Mouse (Mus musculus): ENCODE measurements at regions not wholly inside any gene's neighbourhood (a gene's known extent, or its start where the extent isn't known, plus 50 kb on each side); places are given as distances from the start of the nearest gene placed in this dataset.

DNA sequence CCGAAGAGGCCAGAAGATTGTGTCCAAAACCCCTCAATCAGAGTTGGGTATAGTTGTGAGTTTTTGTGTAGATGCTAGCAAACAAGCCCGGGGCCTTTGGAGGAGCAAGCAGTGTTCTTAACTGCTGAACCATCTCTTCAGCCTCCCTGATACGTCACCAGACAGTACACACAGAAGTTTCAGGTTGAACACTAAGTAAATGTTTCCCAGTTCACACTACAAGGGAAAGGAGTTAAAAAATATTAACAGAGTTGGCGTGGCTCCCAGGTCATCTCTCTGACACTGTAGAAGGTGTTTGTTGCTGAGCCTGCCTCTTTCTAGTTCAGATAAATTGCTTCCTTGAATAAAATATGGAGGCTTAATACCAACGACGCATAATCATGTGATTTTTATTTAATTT lies 93.5 kb upstream of the Ednrb start:
- no peak for DNase-seq (ENCODE audit: low spot score)

DNA sequence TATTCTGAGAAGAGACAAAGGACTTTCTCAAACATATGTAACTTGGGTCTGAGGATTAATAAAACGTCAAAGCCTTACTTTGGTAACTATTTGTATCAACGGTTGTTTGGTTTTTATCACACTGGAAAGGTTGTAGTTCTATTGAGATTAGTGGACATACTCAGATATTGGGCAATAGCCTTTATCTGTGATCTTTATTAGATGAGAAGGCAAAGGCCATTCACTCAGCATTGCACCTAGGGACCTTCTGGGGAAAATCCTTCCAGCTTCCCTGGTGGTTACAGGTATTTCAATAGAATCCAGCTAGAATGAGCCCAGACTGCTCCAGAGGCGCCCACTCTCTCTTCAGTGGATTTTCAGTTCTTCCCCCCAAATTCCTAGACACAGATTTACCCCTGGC lies 89.6 kb upstream of the Ednrb start:
- DNase-seq (ENCODE audit: low spot score), result no peak

DNA sequence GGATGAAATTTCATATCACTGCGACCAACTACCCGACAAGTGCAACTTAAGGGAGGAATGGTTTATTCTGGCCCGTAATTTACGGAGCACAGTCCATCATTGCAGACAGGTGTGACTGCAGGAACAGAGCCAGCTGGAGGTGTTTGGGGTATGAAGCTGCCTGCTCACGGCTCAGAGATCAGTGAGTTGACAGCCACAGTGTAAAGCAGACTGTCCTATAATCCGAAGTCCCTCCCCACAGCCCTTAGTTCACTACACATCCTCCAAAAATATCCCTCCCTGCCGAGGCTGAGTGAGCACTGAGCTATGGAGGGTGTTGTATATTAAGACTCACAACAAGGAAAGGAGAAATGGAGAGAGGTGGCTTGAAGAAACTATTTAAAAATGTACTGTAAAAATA lies 88.0 kb upstream of the Ednrb start:
- DNase-seq (ENCODE audit: low spot score), result no peak

DNA sequence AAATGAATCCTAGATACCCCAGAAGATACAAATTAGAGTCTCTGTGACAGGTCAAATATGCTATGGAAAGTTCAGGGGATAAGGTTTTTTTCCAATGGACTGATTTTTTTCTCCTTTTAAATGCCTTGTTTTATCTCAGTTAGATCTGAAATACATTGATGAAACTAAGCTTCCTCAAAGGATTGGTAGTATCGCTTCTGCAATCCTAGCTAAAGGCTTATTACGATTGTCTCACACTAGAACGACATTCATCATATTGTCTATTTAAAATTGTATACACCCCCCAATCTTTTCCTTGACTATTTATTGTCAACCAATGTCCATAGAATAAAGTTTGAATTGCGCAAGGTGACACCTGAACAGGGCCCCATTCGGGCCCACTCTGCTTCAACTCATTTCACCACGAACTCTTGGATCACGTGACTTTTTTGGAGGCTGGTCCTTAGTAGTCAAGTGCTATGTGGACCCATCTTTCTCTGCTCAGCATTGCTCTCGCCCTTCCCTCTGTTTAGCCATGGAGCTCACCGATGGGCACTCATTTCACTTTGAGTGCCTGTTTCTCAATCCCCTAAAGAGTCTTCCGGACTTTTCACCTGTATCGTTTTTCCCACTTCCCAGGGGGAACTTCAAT lies 85.6 kb upstream of the Ednrb start:
- no peak for DNase-seq (ENCODE audit: low spot score)

DNA sequence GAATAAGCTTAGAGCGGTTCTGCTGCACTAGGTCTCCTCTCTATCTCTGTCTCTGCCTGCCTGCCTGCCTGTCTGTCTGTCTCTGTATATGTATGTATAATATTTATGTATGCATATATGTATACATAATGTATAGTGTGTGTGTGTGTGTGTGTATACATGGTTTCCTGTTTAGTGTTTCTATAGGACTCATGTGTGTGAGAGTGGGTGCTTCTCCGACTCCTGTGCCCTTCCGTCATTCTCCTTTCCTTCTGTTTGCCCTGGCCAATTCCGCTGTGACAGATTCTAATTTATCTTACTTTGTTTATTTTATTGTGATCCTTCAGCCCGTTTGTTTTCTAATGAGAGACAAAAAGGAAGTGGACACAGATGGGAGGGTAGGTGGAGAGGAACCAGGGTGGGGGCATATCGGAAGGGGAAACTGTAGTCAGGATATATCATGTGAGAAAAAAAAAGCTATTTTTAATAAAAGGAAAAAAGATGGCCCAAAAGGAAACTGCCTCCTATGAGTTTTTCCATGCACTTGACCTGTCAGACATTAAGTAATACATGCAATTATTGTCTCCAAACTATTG lies 85.0 kb upstream of the Ednrb start:
- no peak for DNase-seq (ENCODE audit: low spot score)

DNA sequence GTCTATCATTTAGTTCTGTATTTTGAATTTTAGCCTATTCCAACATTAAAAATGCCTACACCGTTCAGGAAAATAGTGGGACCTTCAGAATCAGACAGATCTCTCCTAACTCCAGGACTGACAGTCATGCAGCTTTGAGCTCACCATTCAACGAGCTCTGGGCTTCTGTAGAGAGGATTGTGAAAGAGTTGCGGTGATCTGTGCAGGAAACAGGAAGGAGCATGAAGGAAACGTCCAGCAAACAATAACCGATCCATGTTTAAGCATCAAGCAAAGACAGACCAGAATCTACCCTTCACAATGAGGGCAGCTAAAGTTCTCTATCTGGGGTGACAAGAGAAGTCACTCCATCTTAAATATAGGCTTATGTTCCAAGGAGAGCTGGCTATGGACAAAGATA lies 76.0 kb upstream of the Ednrb start:
- no peak for DNase-seq (ENCODE audit: low spot score)

DNA sequence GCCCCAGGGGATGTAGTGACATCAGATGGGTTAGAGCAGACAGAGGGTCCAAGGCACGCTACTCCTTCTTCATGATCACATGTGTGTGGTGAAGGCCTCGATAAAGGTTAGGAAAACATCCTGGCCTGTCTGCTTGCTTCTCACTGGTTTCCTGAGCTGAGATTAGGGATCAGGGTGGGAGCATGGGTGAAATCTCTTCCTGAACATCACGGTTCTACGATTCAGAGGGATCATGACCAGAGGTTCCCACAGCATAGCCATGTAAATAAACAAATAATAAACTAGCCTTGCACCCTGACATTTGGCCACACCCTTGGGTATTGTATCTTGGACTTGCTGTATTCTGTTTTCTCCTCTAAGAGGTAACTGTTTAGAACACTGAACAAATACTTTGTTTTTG lies 75.2 kb upstream of the Ednrb start:
- DNase-seq (ENCODE audit: low spot score), result no peak

DNA sequence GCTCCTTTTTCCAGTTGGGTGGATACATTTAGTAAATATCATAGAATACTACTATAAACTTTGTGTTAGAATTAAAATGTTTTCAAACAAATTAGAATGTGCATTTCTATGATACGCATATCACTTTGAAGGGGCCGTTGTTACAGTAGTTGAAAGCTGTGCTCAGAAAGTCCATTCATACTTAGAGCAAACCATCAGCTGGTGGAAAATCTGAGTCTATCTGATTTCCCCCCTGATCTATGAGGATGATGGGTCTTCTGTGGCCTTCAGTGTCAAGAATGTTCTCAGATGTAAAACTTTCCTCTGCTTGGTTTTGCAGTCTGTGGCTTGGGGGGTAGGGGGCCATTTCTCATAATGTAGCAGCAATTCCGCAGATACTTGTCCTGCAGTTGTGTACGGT lies 69.3 kb upstream of the Ednrb start:
- DNase-seq (ENCODE audit: low spot score), result no peak

DNA sequence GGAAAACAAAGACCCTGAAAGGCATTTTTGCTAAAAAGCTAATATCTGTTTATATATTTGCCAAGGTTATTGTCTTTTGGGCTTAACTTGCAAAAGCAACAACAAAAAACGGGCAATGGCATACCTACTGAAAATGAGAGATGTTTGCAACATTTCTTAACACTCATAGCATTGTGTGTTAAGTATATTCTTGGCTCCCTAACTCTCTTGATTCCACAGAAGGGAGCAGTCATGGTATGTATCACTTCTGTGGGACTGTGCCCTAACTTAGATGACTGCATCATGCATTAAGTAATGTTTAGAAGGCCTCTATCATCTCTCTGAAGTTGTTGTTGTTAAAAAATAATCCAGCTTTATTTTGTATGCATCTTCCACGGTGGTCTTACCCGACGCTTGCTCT lies 67.5 kb upstream of the Ednrb start:
- no peak for DNase-seq (ENCODE audit: low spot score)

DNA sequence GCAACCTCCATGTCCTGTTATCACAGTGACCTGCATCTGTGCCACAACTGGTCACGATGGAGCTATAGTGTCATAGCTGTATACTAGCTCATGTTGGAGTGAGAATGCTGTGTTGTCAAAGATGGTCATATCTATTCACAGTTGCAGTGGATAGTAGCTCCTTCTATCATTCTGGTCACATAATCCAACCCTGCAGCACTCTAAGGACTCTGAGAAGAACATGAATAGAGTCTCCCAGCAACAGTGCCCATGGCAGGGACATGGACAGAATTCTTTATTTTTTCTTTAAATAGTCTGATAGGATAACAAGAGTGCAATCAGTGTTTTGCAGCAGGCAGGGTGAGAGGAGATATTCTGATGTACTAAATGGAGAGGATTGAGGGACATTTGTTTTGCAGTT lies 67.1 kb upstream of the Ednrb start:
- no peak for DNase-seq (ENCODE audit: low spot score)

DNA sequence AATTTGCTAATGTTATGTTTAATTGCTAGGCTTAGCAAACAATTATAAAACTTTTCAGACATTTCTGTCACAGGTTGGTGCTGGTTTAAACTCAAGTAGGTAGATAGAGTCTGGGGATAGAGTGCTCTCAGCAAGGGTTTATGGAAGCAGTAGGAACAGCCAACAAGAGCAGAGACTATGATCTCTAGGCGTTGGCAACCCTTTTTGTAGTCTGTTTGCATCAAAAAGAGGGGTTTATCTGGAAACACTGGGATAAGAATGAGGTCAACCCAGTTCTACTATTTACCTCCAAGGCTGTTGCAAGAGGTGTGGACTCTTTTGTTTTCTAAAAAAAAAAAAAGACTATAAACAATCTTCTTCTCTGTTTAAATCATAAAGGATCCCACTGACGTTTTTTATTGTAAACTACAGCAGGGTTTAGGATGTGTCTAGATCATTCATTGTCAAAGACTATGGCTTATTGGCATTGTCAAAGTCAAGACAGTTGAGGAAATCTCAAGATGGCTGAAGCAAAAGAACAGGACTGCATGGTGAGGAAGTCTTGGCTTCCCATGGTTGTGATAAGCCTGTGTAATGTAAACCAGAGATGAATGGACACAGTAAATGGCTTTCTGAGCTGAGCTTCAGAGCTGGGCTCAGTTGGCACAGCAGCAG lies 62.3 kb upstream of the Ednrb start:
- DNase-seq (ENCODE audit: low spot score), result no peak

DNA sequence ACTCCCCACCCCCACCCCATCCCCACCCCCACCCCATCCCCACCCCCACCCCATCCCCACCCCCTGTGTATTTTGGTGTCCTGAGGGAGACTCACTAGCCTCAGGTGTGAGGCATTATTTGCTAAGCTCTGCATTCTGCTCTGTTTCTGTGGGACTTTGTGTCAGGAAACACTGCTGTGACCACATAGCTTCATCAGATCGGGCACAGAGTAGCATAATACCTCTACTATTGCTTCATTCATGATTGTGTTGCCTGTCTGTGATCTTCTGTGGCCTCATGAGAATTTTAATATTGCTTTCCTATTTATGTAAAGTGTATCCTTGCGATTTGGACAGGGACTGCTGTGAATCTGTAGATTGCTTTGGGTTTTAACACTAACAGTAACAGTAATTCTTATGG lies 56.6 kb upstream of the Ednrb start:
- no peak for DNase-seq (ENCODE audit: low spot score)

DNA sequence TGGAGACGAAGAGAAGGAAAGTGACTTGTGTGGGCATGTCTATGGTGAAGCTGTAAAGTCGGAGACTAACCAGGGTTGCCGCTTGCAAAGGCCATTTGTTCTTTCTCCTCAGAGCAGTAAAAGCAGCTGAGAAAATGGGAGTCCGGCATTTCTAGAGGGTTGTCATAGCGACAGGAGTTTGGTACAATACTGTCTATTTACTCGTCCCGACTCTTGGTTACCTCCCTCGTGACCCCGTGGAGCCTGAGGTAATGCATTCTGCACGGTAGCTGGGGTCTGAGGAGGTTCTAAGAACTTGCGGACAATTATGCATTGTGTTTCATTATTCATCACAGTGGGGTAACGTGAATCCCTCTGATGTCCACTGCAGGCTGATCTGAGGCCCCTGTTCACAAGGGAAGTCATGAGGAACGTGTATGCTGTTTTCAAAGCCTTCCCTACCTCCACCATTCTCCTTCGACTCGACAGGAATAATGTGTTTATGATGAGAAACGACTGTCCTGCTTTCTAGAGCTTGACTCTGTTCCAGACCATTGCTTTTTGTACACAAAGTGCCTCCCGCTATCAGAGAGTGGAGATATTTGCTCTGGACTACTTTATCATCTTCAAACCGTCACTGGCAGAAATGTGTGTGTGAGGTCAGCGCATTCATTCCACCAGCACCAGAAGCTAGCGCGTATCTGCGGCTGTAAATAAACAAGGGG lies 55.1 kb upstream of the Ednrb start:
- DNase-seq (ENCODE audit: low spot score), result no peak

DNA sequence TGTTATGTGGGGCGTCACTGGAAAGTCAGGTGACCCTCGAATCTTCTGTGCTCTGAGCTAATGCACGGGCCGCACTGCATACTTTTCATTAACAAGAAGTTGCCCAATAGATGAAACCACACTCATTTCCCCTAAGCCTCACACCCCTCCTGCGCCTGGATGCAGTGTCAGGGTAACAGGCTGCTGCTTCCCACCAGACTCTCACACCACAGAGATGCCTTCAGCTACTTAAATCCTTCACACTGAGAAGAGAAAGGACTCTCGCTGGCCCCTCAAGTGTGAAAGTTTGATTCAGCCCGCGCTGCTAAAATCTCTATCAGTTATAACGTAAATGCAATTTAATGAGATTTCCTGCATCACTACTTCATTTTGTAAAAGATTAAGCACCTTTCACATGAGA lies 54.5 kb upstream of the Ednrb start:
- DNase-seq (ENCODE audit: low spot score), result no peak

DNA sequence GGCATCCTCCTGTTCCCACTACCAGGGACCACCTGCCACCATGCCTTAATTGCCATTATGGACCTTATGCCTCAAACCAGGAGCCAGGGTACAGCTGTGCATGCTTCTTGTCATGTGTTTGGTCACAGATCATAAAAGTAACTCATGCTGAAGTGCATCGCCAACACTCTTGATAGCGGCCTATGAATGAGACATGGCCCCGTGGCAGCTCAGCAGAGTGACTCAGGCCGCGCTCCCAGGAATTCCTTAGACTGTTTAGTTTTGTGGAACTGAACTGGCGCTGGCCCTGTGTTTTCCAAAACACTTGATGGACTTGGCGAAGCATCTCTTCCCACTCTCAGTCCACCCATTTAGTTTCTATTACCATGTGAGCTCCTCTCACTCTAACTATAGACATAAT lies 51.1 kb upstream of the Ednrb start:
- no peak for DNase-seq (ENCODE audit: low spot score)

Measured in gastrocnemius, adult 18-20 months (tissue).